Mouse (Mus musculus) midbrain, embryonic 14.5 days (tissue): ENCODE results near the gene Rbm34. TPM values are rescaled to one million over a fixed set of nuclear protein-coding genes. Genes with fewer than 3 reads are reported as not detected.
"Not testable (repeated sequence)": the region's sequence is repeated elsewhere in the genome, so short reads cannot be mapped to it uniquely, and the experiment has no call there.

Experiments
- ATAC-seq: fragments of 200-750 bp; cut with Nextera tagmentation; 2 replicates; pipeline ENCODE4 v1.8.0; 2017; ENCODE audit warnings: moderate number of reproducible peaks, moderate library complexity; ENCODE audit not compliant: low FRiP score, low TSS enrichment
- DNase-seq: peaks from one replicate; pipeline ENCODE4 v3.0.0-alpha.2; 2015
- H3K27ac ChIP-seq: fragments of 300-500 bp; sonication (generic); replicated peaks from 2 replicates; pipeline ENCODE4 v1.5.1; 2014; ENCODE audit warnings: mild to moderate bottlenecking, low read depth, low read length, moderate library complexity
- H3K27me3 ChIP-seq: fragments of 300-500 bp; sonication (generic); 2 replicates; pipeline ENCODE4 v1.6.1; 2014; ENCODE audit warnings: low read length, control low read depth, mixed read lengths; ENCODE audit not compliant: control insufficient read depth, insufficient read depth
- H3K36me3 ChIP-seq: fragments of 300-500 bp; sonication (generic); 2 replicates; pipeline ENCODE4 v1.6.1; 2014; ENCODE audit warnings: low read length, control low read depth; ENCODE audit not compliant: control insufficient read depth, insufficient read depth
- H3K4me1 ChIP-seq: fragments of 300-500 bp; sonication (generic); 2 replicates; pipeline ENCODE4 v1.6.1; 2014; ENCODE audit warnings: mild to moderate bottlenecking, antibody characterized with exemption, low read length, control low read depth; ENCODE audit not compliant: control insufficient read depth, insufficient read depth
- H3K4me2 ChIP-seq: fragments of 300-500 bp; sonication (generic); 2 replicates; pipeline ENCODE4 v1.6.1; 2014; ENCODE audit warnings: mild to moderate bottlenecking, low read length, moderate library complexity
- H3K4me3 ChIP-seq: fragments of 300-500 bp; sonication (generic); replicated peaks from 2 replicates; pipeline ENCODE4 v1.5.1; 2014; ENCODE audit warnings: low read depth, low read length
- H3K9ac ChIP-seq: fragments of 300-500 bp; sonication (generic); replicated peaks from 2 replicates; pipeline ENCODE4 v1.6.1; 2014; ENCODE audit warnings: mild to moderate bottlenecking, low read length, moderate library complexity
- H3K9me3 ChIP-seq: fragments of 300-500 bp; sonication (generic); 2 replicates; pipeline ENCODE4 v1.6.1; 2016; ENCODE audit warnings: low read length, control low read depth, mixed read lengths; ENCODE audit not compliant: control insufficient read depth
- WGBS: fragments of 180-500 bp; shearing (Covaris S2); extraction: QIAGEN DNeasy Blood & Tissue Kit; methylation state at CpG from one replicate; pipeline ENCODE4 v1.1.7; 2014; 5-methylcytosine and 5-hydroxymethylcytosine counted together
- polyA plus RNA-seq: library from polyadenylated mRNA; unstranded; fragments of >200 nt; fragmentation: Nextera tagmentation; extraction: Ambion mirVana; gene quantifications from 2 replicates; pipeline ENCODE4 v1.2.1, GENCODE M21; 2014

Gene Rbm34
- polyA plus RNA-seq, 1 experiment from 2014 or later: 28.1 TPM

DNA sequence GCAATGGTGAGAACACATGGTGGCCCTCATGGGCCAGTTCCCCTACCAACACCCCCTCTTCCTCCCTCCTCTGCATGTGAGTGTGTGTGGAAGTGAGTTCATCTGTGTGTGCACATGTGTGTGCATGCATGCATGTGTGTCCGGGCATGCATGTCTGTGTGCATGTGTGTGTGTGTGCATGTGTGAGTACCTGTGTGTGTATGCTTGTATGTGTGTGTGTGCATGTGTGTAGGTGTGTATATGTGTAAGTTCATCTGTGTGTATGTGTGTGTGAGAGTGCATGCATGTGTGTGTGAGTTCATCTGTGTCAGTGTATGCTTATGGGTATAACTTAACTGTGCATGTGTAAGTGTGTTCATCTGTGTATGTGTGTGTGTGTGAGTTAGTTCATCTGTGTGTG lies 52.5 kb downstream of the Rbm34 start:
- Histone ChIP-seq H3K4me1 (no peaks in the 10 kb centered on the region), H3K9ac (no peak overlapping the region), H3K27ac (no peak overlapping the region), H3K36me3 (no peaks in the 10 kb centered on the region), H3K27me3 (no peaks in the 10 kb centered on the region), H3K9me3 (no peaks in the 10 kb centered on the region), H3K4me3 (no peak overlapping the region), H3K4me2 (no peak overlapping the region)
- 94% methylated on average over 1 of the region's 1 CpGs for WGBS
- ATAC-seq (no peak), DNase-seq (no peak)

DNA sequence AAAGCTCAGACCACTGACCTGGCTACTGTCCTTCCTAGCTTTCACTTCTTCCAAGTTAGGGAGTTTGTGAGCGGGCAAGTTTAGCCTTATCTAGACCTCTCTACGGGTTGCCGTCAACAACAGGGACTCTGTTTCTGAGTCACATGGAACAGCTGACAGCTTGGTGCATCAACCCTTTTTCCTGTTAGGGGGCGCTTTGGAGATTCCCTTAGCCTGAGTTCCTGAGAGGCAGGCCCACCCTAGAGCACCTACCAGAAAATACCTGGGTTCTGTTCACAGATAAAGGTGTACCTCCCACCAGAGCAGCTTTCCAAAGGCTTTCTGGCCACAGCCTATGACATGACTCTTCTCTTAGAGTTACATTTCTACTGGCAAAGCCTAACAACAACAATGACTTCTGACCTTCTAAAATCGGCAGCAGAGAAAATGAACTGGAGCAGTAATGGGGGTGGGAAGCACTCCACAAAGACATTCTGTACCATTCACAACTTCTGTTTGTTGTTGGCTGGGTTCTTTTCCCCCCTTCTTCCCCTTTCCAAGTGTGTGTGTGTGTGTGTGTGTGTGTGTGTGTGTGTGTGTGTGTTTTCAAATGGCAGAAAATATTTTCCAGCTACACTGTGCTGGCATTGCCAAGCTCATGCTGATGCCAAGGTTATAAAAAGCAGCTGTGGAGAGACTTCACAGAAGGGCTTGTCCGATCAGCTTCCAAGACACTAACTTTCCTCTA lies 53.5 kb downstream of the Rbm34 start:
- Histone ChIP-seq H3K4me3 (no peak overlapping the region), H3K9ac (no peak overlapping the region), H3K27ac (no peak overlapping the region), H3K36me3 (no peaks in the 10 kb centered on the region), H3K4me2 (no peak overlapping the region), H3K4me1 (no peaks in the 10 kb centered on the region), H3K27me3 (no peaks in the 10 kb centered on the region), H3K9me3 (no peaks in the 10 kb centered on the region)
- ATAC-seq (no peak), DNase-seq (no peak)
- 66% methylated on average over 6 of the region's 6 CpGs for WGBS

- Histone ChIP-seq H3K9me3 (no peaks in the 10 kb centered on the region), H3K36me3 (no peaks in the 10 kb centered on the region), H3K27me3 (no peaks in the 10 kb centered on the region), H3K27ac (no peak overlapping the region), H3K4me1 (no peaks in the 10 kb centered on the region), H3K4me2 (no peak overlapping the region), H3K4me3 (no peak overlapping the region), H3K9ac (no peak overlapping the region)
- ATAC-seq: no peak
- DNase-seq: no peak
- 89% methylated on average over 4 of the region's 4 CpGs for WGBS
These were observed 54.3 kb downstream of the Rbm34 start for GRCm38 (mm10) chr8:126916611-126917010.

DNA sequence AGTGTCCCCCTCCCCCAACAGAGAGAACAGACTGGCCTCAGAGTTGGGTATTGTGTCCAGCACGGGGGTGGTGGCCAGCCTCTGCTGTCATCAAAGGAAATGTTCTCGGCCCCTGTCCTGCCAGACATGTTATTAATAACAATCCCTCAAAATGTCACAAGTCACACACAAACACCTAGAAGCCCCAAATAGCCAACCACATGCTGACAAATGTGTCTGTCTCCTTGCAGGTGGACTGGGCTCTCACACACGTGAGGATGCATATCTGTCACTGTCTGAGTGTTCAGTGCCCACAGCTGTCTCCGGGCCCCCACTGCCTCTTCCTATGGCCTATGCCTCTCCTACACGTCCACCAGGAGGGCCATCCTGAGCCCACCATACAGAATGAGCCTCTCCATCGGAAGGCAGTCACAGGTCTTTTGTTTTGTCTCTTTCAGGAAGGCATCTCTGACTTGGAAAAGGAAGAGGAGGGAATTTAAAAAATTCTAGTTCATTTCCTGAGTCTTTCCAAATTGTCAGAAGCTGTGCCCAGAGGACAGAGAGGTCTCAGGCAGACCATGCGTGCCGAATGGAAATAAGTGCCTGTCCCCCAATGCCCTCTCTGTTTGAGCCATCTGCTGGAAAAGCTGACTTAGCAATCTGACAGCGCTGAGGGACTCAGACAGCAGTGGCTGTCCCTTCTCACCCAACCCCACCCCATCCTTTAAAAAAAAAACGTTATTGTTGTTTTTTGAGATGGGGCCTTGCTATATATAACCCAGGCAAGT lies 56.1 kb downstream of the Rbm34 start:
- DNase-seq (no peak), ATAC-seq (no peak)
- Histone ChIP-seq H3K9ac (no peak overlapping the region), H3K4me1 (no peaks in the 10 kb centered on the region), H3K27ac (no peak overlapping the region), H3K27me3 (no peaks in the 10 kb centered on the region), H3K4me3 (no peak overlapping the region), H3K36me3 (no peaks in the 10 kb centered on the region), H3K9me3 (no peaks in the 10 kb centered on the region), H3K4me2 (no peak overlapping the region)
- 48% methylated on average over 10 of the region's 10 CpGs for WGBS

DNA sequence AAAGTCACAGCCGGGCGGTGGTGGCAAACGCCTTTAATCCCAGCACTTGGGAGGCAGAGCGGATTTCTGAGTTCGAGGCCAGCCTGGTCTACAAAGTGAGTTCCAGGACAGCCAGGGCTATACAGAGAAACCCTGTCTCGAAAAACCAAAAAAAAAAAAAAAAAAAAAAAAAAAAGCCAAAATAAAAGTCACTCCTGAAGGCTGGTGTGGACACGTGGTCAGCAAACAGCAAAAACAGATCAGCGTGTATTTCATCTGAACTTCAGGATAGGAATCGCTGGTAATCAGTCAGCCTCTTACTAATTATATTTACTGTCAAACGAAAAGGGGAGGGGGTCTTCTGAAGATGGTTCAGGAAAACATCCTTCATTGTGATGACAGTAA lies 56.8 kb downstream of the Rbm34 start:
- not testable (repeated sequence) for H3K36me3 ChIP-seq, H3K4me1 ChIP-seq, H3K9me3 ChIP-seq, H3K27me3 ChIP-seq, DNase-seq, ATAC-seq, H3K27ac ChIP-seq, H3K4me3 ChIP-seq, H3K9ac ChIP-seq, H3K4me2 ChIP-seq
- WGBS: 77% methylated on average over 9 of the region's 10 CpGs

DNA sequence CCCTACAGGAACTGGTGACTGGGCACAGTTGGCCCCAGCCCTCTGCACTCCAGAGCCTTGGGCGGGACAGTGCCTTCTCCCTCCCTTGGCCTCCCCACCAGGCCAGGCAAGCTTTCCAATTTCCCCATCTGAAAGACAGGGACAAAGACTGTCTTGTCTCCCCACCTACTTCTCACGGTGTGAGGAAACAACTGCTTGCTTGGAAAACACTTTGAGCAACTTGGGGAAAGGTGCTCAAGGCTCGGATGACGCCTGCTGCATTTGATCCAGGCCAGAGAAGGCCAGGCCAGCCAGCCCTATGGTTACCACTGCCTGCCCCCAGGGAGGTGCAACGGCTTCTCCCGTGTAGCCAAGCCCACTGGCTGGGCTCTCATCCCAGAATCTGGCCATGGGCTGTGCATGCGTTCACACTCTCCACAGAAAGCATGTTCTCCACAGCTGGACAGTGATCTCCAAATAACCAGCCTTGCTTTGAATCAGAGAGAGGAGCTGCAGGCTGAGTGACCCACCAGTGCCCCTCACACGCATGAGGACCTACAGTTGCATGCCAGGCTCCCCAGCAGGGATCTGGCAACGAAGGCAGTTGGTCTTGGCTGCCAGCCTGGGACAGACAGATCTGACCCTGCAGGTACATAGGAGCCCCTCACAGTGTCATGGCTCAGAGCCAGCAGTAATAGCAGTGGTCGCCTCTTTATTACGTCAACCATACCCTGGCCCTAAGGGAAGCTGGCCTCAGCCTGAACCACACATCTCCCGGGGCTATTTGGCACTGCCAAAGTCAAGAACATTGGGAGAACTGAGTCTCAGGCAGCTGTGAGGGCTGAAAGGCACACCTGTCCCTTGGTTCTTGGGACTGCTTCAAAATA lies 57.4 kb downstream of the Rbm34 start:
- 58% methylated on average over 12 of the region's 12 CpGs for WGBS
- Histone ChIP-seq H3K9ac (no peak overlapping the region), H3K4me2 (no peak overlapping the region), H3K4me1 (no peaks in the 10 kb centered on the region), H3K27me3 (no peaks in the 10 kb centered on the region), H3K36me3 (no peaks in the 10 kb centered on the region), H3K27ac (no peak overlapping the region), H3K9me3 (no peaks in the 10 kb centered on the region), H3K4me3 (no peak overlapping the region)
- ATAC-seq: no peak
- no peak for DNase-seq

- ATAC-seq: no peak
- no peak for DNase-seq
- H3K4me3 ChIP-seq: no peak overlapping the region
- no peak overlapping the region for H3K27ac ChIP-seq
- H3K36me3 ChIP-seq: no peaks in the 10 kb centered on the region
- H3K9ac ChIP-seq: no peak overlapping the region
- WGBS: 83% methylated on average over 10 of the region's 10 CpGs
- H3K9me3 ChIP-seq: no peaks in the 10 kb centered on the region
- no peaks in the 10 kb centered on the region for H3K27me3 ChIP-seq
- no peaks in the 10 kb centered on the region for H3K4me1 ChIP-seq
- H3K4me2 ChIP-seq: no peak overlapping the region
These were observed 61.5 kb downstream of the Rbm34 start for GRCm38 (mm10) chr8:126909371-126909802.

- no peak overlapping the region for H3K4me3 ChIP-seq
- WGBS: 89% methylated on average over 6 of the region's 6 CpGs
These were observed 62.1 kb downstream of the Rbm34 start for GRCm38 (mm10) chr8:126908805-126909204.

More at GRCm38 (mm10) chr8:126908805-126909204, 62.1 kb downstream of the Rbm34 start:
- Histone ChIP-seq H3K27me3 (no peaks in the 10 kb centered on the region), H3K36me3 (no peaks in the 10 kb centered on the region), H3K9me3 (no peaks in the 10 kb centered on the region), H3K4me2 (no peak overlapping the region), H3K4me1 (no peaks in the 10 kb centered on the region), H3K27ac (no peak overlapping the region), H3K9ac (no peak overlapping the region)
- ATAC-seq (no peak), DNase-seq (no peak)
